Mouse (Mus musculus) cerebellum, adult 2 months (tissue): ENCODE data around the gene Zfp746.

Experiments
- CTCF ChIP-seq: fragments of 200-500 bp; IDR thresholded peaks from 2 replicates; pipeline ENCODE4 v1.5.1; 2011; ENCODE audit warnings: low read depth, mild to moderate bottlenecking, control low read depth, low read length, moderate library complexity, borderline replicate concordance; ENCODE audit not compliant: insufficient read depth
- POLR2A ChIP-seq: fragments of 200-500 bp; IDR thresholded peaks from 2 replicates; pipeline ENCODE4 v1.6.1; 2011; ENCODE audit warnings: low read length, control low read depth, borderline replicate concordance; ENCODE audit not compliant: insufficient read depth

DNA sequence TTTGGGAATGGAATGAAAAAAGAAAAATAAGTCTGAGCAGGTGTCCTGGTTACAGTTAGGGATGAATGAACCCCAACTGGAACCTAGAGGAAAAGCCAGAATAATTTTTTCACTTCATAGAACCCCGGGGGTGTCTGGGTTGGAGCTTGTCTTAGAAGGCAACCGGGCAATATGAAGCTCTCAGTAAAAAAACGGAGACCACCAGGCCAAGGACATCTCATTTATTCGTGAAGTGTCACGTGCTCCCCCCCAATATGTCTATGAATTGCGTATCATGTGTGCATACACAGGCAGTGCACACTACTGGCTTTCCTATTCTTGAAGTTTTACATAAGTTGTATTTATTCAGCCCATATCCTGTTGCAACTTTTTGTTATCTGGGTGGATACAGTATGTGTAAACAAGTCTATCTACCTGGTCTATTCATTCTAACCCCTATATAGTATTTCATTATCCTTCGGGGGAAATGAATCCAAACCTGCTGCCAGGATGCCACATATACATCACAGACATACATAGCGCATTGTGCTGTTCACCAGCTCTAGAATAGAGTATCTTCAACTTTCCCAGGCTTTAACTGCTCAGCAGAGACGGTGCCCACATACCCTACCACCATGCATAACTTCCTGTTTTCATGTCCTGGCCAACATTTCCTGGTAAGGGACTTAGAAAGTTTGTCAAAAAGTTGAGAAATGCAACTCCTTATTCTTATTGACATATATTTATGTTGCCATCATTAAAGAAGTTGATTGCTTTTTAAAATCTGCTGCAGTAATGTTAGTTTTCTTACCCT is 36.9 kb downstream of the Zfp746 start:
- TF ChIP-seq CTCF (no peak), POLR2A (no peak)
